Mouse (Mus musculus) hindbrain, embryonic 12.5 days (tissue): ENCODE data around the gene Ak5. TPM values are rescaled to one million over a fixed set of nuclear protein-coding genes. Genes with fewer than 3 reads are reported as not detected.

Experiments
- ATAC-seq: fragments of 200-750 bp; cut with Nextera tagmentation; 2 replicates; pipeline ENCODE4 v1.8.0; 2017; ENCODE audit warnings: moderate TSS enrichment; ENCODE audit not compliant: low FRiP score
- H3K27ac ChIP-seq: fragments of 300-500 bp; sonication (generic); 2 replicates; pipeline ENCODE4 v1.5.1; 2016; ENCODE audit warnings: mild to moderate bottlenecking
- H3K27me3 ChIP-seq: fragments of 300-500 bp; sonication (generic); 2 replicates; pipeline ENCODE4 v1.6.1; 2016; ENCODE audit warnings: mild to moderate bottlenecking
- H3K36me3 ChIP-seq: fragments of 300-500 bp; sonication (generic); 2 replicates; pipeline ENCODE4 v1.6.1; 2016; ENCODE audit warnings: mild to moderate bottlenecking
- H3K4me1 ChIP-seq: fragments of 300-500 bp; sonication (generic); 2 replicates; pipeline ENCODE4 v1.6.1; 2016
- H3K4me2 ChIP-seq: fragments of 300-500 bp; sonication (generic); replicated peaks from 2 replicates; pipeline ENCODE4 v1.6.1; 2016; ENCODE audit warnings: mild to moderate bottlenecking
- H3K4me3 ChIP-seq: fragments of 300-500 bp; sonication (generic); 2 replicates; pipeline ENCODE4 v1.5.1; 2016; ENCODE audit warnings: mild to moderate bottlenecking
- H3K9ac ChIP-seq: fragments of 300-500 bp; sonication (generic); 2 replicates; pipeline ENCODE4 v1.6.1; 2016; ENCODE audit warnings: mild to moderate bottlenecking, moderate library complexity
- H3K9me3 ChIP-seq: fragments of 300-500 bp; sonication (generic); replicated peaks from 2 replicates; pipeline ENCODE4 v1.6.1; 2016; ENCODE audit warnings: mild to moderate bottlenecking
- WGBS: fragments of 180-500 bp; shearing (Covaris S2); methylation state at CpG from one replicate; pipeline ENCODE4 v1.1.7; 2016; 5-methylcytosine and 5-hydroxymethylcytosine counted together
- polyA plus RNA-seq: library from polyadenylated mRNA; unstranded; fragments of >200 nt; fragmentation: Nextera tagmentation; extraction: Ambion mirVana; gene quantifications from 2 replicates; pipeline ENCODE4 v1.2.1, GENCODE M21; 2016

Gene Ak5
- polyA plus RNA-seq, 1 experiment from 2014 or later: 2.1 TPM

DNA sequence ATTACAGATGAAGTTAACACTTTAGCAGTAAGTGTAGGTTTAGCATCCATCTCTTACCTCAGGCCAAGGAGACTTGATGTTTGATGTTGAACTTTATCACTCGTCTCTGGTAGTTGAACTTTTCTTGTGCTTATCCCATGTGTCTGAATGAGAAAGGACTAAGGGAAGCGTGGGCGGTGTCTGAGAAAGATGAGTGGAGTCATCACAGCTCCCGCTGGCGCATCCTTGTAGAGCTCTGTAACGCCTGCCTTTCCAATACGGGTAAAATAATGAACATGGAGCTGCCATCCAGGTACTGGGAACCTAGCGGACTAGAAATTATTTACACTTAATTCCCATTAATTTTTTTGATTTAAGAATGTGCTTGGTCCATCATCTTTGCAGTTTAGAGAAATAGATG is 239.2 kb downstream of the Ak5 start:
- H3K4me2 ChIP-seq: no peak overlapping the region
- no peak overlapping the region for H3K9ac ChIP-seq
- H3K9me3 ChIP-seq: no peaks in the 10 kb centered on the region
- H3K4me3 ChIP-seq: no peak overlapping the region
- H3K27ac ChIP-seq: no peak overlapping the region
- H3K36me3 ChIP-seq: peaks cover 18% of the 10 kb centered on the region
- WGBS: 96% methylated on average over 8 of the region's 8 CpGs
- no peaks in the 10 kb centered on the region for H3K27me3 ChIP-seq
- no peak for ATAC-seq
- H3K4me1 ChIP-seq: no peaks in the 10 kb centered on the region

Other genes with a start within 250 kb of the Ak5 start
- gene Pigk, start 45.7 kb upstream of the Ak5 start, polyA plus RNA-seq: 46.1 and 50.6 TPM in 2 replicates